Mouse (Mus musculus) retina, postnatal 7 days (tissue): ENCODE measurements around the gene Vsig1.
A peak's percentile ranks its signal among the peaks of the same experiment; 100 is the strongest.

Experiments used
- DNase-seq: peaks from one replicate; pipeline ENCODE4 v3.0.0-alpha.2; 2012; ENCODE audit warnings: low read depth, low spot score

Gene Vsig1

DNA sequence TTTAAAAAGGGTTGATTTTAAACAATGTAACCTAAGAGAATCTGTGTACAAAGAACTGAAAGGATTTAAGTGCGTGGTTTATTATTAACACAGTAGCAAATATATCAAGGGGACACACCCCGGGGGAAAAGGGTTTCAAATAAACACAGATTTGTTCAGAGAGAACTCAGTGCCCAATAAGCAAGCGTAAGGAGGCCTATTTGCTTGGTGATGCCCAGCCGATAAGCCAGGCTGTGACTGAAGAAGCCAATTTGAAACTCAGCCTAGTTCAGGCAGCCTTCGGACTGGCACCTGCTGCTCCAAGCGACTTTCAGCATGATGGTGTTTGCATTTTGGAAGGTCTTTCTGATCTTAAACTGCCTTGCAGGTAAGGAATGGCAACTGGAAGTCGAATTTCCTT lies at the start of gene Vsig1:
TSS of gene Vsig1 (plus strand) at position 249 of the 400 bp plus-strand sequence.
- no peak for DNase-seq

DNA sequence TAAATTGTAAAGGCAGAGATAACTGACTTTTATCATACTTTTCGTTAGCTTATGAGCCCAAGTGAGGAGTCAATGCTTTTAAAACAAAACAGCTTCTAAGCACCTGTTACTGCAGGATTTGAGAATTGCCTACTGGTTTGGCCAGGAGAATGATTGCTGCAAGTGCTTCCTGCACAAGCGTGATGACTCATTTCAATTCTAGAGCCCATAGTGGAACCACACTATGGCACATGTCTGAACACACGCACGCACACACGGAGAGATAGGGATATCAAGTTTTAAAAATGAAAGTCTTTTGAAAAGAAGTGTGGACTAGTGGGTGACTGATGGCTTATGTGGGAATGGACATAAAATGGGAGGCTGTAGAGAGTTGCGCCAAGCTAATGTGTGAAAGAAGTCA lies 44.6 kb upstream of the Vsig1 start:
- DNase-seq: no peak

DNA sequence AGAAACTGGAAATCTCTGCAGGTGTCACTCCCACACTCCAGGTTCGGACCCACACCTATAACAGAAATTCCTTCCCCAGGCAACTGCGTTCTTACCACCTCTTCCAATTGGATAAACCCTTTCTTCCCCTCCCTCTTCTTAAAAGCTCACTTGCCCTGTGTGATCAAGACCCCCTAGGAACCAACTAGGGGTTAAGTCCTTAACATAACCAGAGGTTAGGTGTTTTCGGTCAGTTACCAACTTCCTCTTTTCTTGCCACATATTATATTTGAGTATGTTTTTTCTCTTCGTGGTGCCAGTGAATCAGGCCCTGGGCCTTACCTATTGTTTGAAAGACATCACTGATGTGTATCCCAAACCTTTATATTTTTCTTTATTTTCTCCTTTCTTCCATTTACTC lies 44.0 kb upstream of the Vsig1 start:
- DNase-seq: no peak

DNA sequence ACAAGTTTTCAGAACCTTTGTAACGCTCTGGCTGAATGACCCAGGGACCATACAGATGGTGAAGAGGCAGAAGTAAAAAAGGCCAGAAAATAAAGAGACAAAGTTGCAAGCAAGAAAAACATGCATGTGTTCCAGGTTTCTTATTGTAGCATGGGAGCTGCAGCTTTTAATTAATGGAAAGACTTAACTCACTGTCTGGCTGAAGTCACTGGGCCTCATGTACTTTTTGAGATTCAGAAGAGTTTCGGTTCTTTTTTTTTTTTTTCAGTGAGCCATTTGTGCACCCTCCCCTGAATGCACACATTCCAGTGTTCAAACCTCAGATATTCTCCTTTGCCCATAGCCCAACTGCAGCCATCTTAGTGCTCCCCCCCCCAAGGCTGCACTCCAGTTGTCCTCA lies 20.2 kb upstream of the Vsig1 start:
- DNase-seq: no peak

DNA sequence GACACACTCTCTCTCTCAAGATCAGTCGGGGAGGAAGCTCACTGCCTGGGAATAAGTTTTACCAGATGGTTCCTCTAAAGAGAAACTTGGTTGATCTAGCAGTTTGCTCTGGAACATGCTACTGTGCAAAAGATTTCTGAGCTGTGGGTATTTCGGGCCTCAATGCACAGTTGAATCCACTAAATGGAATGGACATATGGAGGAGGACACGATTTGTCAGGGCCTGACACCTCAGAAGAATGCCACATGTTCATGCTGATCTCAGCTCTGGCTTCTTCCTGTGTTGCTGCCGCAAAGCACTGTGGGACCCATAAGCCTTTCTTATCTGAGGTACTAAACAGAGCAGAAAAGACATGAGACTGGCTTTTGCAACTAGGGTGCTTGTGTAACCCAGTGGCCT lies 15.6 kb upstream of the Vsig1 start:
- DNase-seq: no peak

DNA sequence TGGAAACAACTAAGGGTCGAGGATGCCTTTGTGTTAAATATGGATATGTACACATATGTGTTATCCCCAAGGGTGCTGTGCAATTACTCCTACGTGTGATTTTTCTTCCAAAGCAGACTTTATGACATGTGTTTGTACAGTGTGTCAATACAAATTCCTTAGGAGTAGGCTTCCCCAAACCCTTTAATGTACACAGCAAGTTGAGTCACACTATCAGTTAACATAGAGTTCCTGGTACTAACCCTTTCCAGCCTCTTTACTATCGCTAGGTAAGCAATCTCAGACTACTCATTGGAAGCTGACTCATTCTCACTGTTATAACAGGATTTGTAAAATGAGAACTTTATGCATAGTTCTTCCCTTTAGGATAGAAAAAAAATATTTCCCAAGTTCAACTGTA lies 3.9 kb upstream of the Vsig1 start:
- no peak for DNase-seq

DNA sequence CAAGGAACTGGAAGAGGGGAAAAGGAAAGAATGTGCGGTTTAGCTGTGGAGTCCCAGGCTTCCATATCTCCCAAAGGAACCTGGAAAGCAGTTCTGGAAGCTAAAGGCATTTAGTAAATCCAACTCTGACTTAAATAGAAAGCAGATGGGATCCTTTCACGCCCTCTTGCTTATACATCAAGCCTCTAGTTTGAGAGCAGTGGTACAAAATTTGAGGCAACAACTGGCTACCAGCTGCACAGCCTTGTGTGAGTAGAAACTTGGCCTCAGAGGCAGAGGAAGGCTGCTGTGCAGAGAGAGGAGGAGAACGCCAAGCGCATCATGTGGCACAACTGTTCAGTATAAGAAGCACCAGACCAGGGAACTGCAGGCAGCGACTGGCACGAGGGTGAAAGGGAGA lies 13.9 kb downstream of the Vsig1 start:
- DNase-seq: no peak

DNA sequence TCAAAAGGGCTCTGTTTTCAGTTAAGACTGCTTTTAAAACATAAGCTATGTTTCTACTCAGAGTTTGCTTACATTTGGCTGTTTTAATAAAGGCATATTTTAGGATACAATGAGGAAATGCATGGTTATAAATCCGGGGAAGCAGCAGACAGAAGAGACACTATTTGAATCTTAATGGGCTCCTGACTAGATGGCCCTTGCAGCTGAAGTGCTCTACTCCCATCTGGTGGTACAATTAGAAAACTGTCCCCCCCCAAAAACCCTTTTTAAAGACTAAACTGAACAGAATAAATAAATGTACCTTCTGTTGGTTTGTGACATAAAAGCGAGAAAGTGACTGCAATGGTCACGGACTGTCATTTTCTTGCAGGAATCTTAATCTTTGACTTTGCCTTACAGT lies 24.7 kb downstream of the Vsig1 start:
- DNase-seq: no peak

DNA sequence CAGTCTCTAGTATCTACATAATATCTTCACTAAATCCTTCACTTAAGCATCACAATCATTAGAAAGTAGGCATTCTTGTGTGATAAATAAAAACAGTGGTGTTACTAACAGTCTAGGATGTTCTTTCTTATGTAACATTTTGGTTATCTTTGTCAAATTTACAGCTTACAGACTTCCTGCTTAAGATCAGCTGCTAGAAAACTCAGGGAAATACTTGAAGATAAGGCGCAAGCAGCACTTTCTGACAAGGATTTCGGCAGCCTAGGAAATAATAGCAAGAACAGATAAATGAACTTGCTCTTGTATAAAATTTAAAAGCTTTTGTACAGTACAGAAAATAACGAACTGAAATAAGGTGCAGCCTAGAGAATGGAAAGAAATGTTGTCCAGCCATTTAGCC lies 25.9 kb downstream of the Vsig1 start:
- DNase-seq: no peak

DNA sequence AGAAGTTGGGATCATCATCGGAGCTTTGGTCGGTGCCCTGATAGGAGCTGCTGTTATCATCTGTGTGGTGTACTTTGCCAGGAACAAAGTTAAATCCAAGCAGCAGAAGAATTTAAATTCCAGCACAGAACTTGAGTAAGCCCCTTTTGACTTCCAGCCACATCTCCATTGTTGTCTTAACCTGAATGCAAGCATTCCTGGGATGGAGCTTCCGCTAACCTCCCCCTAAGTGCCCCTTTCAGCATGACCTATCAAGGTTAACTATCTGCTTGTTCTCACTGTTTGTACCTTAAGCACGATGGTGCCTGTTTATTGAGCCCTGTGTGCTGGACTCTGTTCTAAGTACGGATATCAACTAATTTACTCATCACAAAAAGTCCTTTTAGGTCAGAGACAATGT lies 28.9 kb downstream of the Vsig1 start:
- no peak for DNase-seq

DNA sequence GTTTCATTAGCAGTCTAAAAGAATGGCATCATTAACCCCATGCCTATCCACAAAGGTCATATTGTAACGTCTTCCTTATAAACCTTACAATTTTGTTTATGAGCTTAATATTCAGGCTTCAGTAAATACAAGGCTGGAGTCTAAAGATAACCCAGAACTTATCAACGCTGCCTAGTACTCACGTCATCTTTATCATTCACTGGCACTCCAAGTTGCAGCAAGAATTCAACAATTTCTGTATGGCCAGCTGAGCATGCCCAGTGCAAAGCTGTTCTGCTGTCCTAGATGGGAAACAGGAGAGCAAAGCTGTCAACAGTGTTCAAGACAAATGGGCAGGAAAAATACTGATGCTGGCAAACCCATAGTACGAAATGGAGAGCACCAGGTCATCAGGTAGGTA lies 46.2 kb downstream of the Vsig1 start:
- no peak for DNase-seq

DNA sequence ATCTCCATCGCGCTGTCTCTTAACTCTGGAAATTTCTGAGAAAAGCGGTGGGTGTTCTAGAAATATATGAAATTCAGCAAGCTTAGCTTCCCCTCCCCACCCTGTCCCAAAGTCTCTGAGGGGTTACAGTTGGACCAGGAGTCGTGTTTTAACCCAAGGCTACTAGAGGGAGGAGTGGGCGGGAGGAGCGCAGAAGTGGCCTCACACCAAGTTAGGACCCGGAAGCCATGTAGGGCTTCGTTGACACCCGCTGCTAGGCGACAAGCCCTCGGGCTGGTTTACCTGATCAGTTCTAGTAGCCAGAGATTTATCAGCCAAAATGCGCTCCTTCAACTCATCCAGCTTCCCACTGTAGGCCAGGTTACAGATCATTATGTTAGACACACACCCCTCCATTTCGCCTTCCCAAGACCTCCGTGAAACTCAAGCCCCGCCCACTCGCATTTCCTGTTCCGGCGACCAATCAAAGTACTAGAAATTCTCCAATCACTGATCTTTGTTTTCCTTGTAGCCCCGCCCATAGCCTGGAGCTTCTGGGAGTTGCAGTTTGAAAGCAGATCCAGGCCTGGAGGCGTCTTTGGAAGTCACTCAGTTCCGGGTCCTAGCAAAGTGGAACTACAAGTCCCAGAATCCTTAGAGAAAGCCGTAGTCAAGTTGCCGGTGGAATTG lies 49.0 kb downstream of the Vsig1 start, which contains the start of the genes Psmd10 and Atg4a:
TSS of gene Psmd10 (minus strand) at position 457 of the 669 bp plus-strand sequence.
TSS of gene Atg4a (plus strand) at position 636 of the 669 bp plus-strand sequence.
- peak; percentile 86 for DNase-seq

DNA sequence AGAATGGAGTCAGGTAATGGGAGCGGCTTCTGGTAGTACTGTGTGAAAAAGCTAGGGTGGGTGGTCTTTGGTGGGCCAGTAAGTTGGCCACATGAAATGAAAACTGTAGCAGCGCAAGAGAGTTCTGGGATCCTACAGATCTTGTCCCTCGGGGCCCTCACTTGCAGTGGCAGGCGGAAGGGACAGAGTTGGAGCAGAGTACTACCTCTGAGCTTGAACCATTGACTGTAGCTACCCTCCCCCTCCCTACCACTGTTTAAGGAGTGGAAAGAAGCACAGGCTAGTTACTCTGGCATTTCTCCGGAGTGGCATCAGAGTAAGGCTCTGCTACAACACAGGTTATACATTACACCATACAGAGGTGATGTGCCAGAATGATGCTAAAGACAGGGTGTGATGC lies 49.6 kb downstream of the Vsig1 start:
- no peak for DNase-seq

DNA sequence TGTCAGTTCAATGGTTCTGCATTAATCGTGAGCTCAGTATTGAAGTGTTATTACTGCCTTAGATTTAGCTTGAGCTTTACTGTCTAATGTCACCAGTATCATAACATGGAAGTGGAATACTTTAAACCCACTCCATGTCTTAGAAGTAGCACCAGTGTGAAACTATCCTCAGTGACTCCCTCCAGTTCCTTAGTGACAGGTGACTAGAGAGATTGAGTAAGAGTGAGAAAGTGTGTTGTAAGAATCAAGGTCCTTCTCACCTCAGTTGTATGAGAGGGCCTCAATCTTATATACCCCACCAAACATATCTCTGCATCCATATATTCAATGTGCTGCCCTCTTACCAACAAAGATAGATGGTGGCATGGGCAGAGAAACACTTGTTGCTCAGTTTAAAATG lies 71.5 kb downstream of the Vsig1 start:
- DNase-seq: no peak

DNA sequence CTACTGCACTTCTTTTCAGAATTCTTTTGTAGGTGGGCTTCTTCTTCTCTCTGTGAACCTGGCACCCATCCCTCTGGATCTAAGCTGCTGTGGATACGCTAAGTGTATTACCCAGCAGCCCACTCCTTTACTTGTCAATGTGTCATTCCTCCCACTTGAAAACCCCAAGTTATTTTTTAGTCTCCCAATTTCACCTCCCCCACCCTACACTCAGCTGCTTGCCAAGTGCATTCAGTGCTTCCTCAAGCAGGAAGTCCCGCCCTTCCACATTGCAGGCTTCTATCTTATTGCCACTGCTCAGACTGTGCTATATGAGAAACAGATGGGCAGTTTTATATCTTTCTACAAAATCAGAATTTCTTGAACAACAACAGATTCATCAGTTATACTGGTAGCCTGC lies 72.1 kb downstream of the Vsig1 start:
- DNase-seq: no peak

DNA sequence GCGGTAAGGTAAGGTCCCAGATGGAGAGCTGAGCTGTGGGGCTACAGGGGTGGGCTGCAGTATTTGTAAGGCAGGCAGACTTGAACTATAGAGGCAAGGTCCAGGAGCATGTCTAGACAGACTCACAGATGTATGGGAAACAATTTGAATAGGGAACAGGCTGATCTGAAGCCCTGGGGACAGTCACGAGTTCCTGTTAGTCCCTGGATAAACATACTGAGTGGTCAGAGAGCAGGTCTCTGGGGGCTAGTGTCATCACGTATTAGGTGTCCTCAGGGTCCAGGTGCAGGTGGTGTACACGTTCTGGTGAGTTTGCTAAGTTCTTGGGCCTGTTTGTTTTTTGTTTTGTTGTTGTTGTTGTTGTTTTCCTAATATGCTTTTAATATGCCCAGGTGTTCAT lies 72.8 kb downstream of the Vsig1 start:
- DNase-seq: no peak

DNA sequence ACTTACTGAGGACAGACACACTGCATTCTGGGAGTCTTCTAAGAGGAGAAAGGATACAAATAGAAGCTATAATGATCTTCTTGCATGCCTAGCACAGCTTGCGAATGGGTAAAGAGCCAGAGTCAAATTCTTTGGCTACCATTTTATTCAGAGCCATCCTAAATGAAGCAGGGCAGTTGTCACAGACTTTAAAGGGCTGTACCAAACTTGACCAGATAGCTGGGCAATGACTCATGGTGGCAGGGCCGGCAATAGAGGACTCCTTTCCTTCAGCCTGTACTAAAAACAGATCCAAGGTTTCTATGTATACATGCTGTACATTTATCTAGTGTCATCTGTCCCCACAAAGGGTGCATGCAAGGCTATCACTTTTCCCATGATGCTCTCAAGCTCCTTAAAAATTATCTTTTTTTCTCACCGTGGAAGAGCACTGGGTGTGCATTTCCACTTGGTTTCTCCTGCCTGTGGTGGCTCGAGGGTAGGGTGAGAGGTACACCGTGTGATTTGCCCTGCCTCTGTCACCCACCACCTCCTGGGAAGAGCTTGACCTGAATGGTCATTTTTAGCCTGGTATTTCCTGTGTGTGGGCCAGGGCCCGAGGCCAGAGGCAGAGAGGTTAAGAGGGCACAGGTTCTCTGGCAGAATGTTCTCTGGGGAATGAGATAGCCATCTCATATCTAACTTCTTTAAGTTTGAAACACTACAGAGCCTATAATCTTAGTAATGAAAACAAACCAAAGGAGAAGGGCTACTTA lies 76.0 kb downstream of the Vsig1 start:
- DNase-seq: no peak

DNA sequence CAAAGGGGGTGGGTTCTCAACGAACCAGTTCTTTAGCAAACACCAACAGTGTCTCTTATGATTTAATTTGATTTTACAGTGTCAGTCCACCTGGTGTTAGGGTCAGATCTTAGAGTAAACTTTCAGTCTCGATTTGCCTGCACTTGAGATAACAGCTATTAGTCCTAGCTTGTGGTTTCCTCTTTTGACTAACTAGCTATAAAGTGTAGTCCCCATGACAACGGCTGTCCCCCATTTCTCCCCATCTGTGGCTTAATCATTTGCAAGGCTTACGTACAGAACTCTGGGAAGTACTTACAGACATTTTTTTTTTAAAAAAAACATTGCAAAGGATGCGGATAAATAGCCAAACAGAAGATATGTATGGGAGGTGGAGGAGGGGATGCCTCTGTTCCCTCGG lies 77.4 kb downstream of the Vsig1 start:
- DNase-seq: no peak

DNA sequence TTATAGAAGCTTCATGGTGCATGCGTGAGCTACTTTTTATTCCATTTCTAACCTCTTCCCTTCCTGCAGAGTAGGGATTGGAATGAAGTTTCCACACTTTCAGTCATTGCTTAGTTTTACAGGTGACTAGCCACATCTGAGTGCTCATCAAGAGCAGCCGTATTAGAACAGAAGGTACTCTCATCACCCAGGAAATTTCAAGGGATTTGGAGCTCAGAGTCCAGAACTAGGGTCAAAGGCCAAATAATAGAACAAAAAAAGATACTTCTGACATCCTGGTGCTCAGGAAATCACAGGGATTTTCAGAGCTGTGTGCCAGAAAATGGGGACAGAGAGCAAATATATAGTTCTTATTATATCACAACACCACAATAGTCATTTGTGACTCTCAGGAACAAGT lies 77.8 kb downstream of the Vsig1 start:
- no peak for DNase-seq
